Mouse (Mus musculus): ENCODE results near the gene Nfatc3.

- no peak for TF ChIP-seq EP300 (IDR thresholded peaks at IDR 0.05; ENCODE audit: low read length)
- no peak for TF ChIP-seq USF1 (IDR thresholded peaks at IDR 0.05; ENCODE audit: low read depth, low read length)
- 0 out of 2 replicates have a peak, but pooled peaks have one; percentile 34 for TF ChIP-seq RCOR1 (conservative IDR thresholded peaks at IDR 0.05; ENCODE audit: low read depth, low read length)
- TF ChIP-seq POLR2A (IDR thresholded peaks at IDR 0.05; ENCODE audit: low read depth, low read length) = peak; percentile 89
- TF ChIP-seq ZNF384 (IDR thresholded peaks at IDR 0.05; ENCODE audit: low read depth, low read length) = no peak
- TF ChIP-seq JUND (conservative IDR thresholded peaks at IDR 0.05; ENCODE audit: low read depth, low read length) = no peak
- TF ChIP-seq CTCF (conservative IDR thresholded peaks at IDR 0.05 in 1 of 2, IDR thresholded peaks at IDR 0.05 in 1 of 2; ENCODE audit: low read depth in 2 of 2, low read length in 2 of 2) = no peak
- TF ChIP-seq NELFE (IDR thresholded peaks at IDR 0.05; ENCODE audit: low read depth, low read length) = peak; percentile 93
- TF ChIP-seq GABPA (IDR thresholded peaks at IDR 0.05; ENCODE audit: insufficient replicate concordance, low read depth, low read length) = peak; percentile 64; the same call in 1 of the 2 replicates
- TF ChIP-seq ZC3H11A (IDR thresholded peaks at IDR 0.05; ENCODE audit: low read depth, low read length) = no peak
Measured at GRCm38 (mm10) chr8:106010748-106011642, 47.6 kb upstream of the Nfatc3 start.
